Mouse (Mus musculus): ENCODE results near the gene Ctsd. TPM values are rescaled to one million over a fixed set of nuclear protein-coding genes. Genes with fewer than 3 reads are reported as not detected.
A peak's percentile ranks its signal among the peaks of the same experiment; 100 is the strongest.

Ctsd gene
- total and polyA plus RNA-seq, 2 experiments from 2014 or later: 484 to 1,105 TPM

GRCm38 (mm10) chr7:142369820-142370219 lies 18.0 kb downstream of the Ctsd start:
- Histone ChIP-seq H3K4me2 (ENCODE audit: low read depth, low read length) (no peak overlapping the region), H3K9me3 (replicated peaks; ENCODE audit: control insufficient read depth, low read length) (no peaks in the 10 kb centered on the region), H3K4me1 (ENCODE audit: control insufficient read depth, insufficient read depth) (no peaks in the 10 kb centered on the region), H3K27me3 (ENCODE audit: control insufficient read depth, insufficient read depth, low read length) (peaks cover 10% of the 10 kb centered on the region; the same call in 1 of the 2 replicates), H3K4me3 (ENCODE audit: low read depth, low read length) (no peak overlapping the region), H3K27ac (ENCODE audit: low read depth) (no peak overlapping the region), H3K36me3 (replicated peaks; ENCODE audit: control insufficient read depth, insufficient read depth, low read length) (no peaks in the 10 kb centered on the region), H3K9ac (replicated peaks; ENCODE audit: low read depth, low read length) (no peak overlapping the region)
- 57% methylated on average over 6 of the region's 6 CpGs for WGBS
- no peak for TF ChIP-seq EP300 (IDR thresholded peaks at IDR 0.05; ENCODE audit: low read depth)
- TF ChIP-seq CTCF (IDR thresholded peaks at IDR 0.05; ENCODE audit: low read depth): no peak
- no peak for DNase-seq (ENCODE audit: low spot score)
- ATAC-seq (ENCODE audit: insufficient read depth, low read depth): no peak

GRCm38 (mm10) chr7:142368856-142369255 lies 19.0 kb downstream of the Ctsd start:
- H3K9me3 ChIP-seq (replicated peaks; ENCODE audit: control insufficient read depth, low read length): no peaks in the 10 kb centered on the region
- peaks cover 10% of the 10 kb centered on the region; the same call in 1 of the 2 replicates for H3K27me3 ChIP-seq (ENCODE audit: control insufficient read depth, insufficient read depth, low read length)
- TF ChIP-seq EP300 (IDR thresholded peaks at IDR 0.05; ENCODE audit: low read depth): no peak
- TF ChIP-seq CTCF (IDR thresholded peaks at IDR 0.05; ENCODE audit: low read depth): no peak
- 79% methylated on average over 2 of the region's 2 CpGs for WGBS
- H3K9ac ChIP-seq (replicated peaks; ENCODE audit: low read depth, low read length): no peak overlapping the region
- no peak overlapping the region for H3K27ac ChIP-seq (ENCODE audit: low read depth)
- H3K36me3 ChIP-seq (replicated peaks; ENCODE audit: control insufficient read depth, insufficient read depth, low read length): no peaks in the 10 kb centered on the region
- no peaks in the 10 kb centered on the region for H3K4me1 ChIP-seq (ENCODE audit: control insufficient read depth, insufficient read depth)
- no peak overlapping the region for H3K4me2 ChIP-seq (ENCODE audit: low read depth, low read length)
- H3K4me3 ChIP-seq (ENCODE audit: low read depth, low read length): no peak overlapping the region
- no peak for ATAC-seq (ENCODE audit: insufficient read depth, low read depth)
- no peak for DNase-seq (ENCODE audit: low spot score)

GRCm38 (mm10) chr7:142363107-142363506 lies 24.7 kb downstream of the Ctsd start:
- no peaks in the 10 kb centered on the region for H3K27me3 ChIP-seq (ENCODE audit: control insufficient read depth, insufficient read depth, low read length)
- no peak overlapping the region for H3K4me3 ChIP-seq (ENCODE audit: low read depth, low read length)
- H3K36me3 ChIP-seq (replicated peaks; ENCODE audit: control insufficient read depth, insufficient read depth, low read length): no peaks in the 10 kb centered on the region
- no peaks in the 10 kb centered on the region for H3K9me3 ChIP-seq (replicated peaks; ENCODE audit: control insufficient read depth, low read length)
- WGBS: 49% methylated on average over 4 of the region's 4 CpGs
- ATAC-seq (ENCODE audit: insufficient read depth, low read depth) (no peak), DNase-seq (ENCODE audit: low spot score) (no peak)
- H3K9ac ChIP-seq (replicated peaks; ENCODE audit: low read depth, low read length): no peak overlapping the region
- TF ChIP-seq CTCF (IDR thresholded peaks at IDR 0.05; ENCODE audit: low read depth) (no peak), EP300 (IDR thresholded peaks at IDR 0.05; ENCODE audit: low read depth) (no peak)
- no peak overlapping the region for H3K27ac ChIP-seq (ENCODE audit: low read depth)
- H3K4me1 ChIP-seq (ENCODE audit: control insufficient read depth, insufficient read depth): no peaks in the 10 kb centered on the region
- H3K4me2 ChIP-seq (ENCODE audit: low read depth, low read length): no peak overlapping the region

- TF ChIP-seq EP300 (IDR thresholded peaks at IDR 0.05; ENCODE audit: low read depth) (no peak), CTCF (IDR thresholded peaks at IDR 0.05; ENCODE audit: low read depth) (peak; percentile 36; the same call in 1 of the 2 replicates)
- Histone ChIP-seq H3K4me1 (ENCODE audit: control insufficient read depth, insufficient read depth) (no peaks in the 10 kb centered on the region), H3K4me3 (ENCODE audit: low read depth, low read length) (no peak overlapping the region), H3K9ac (replicated peaks; ENCODE audit: low read depth, low read length) (no peak overlapping the region), H3K9me3 (replicated peaks; ENCODE audit: control insufficient read depth, low read length) (no peaks in the 10 kb centered on the region), H3K36me3 (replicated peaks; ENCODE audit: control insufficient read depth, insufficient read depth, low read length) (no peaks in the 10 kb centered on the region), H3K4me2 (ENCODE audit: low read depth, low read length) (no peak overlapping the region), H3K27me3 (ENCODE audit: control insufficient read depth, insufficient read depth, low read length) (no peaks in the 10 kb centered on the region), H3K27ac (ENCODE audit: low read depth) (no peak overlapping the region)
- DNase-seq (ENCODE audit: low spot score) (no peak), ATAC-seq (ENCODE audit: insufficient read depth, low read depth) (no peak)
Observed at GRCm38 (mm10) chr7:142360743-142361142, 27.1 kb downstream of the Ctsd start.

- H3K27ac ChIP-seq (ENCODE audit: low read depth): no peak overlapping the region
- no peak for ATAC-seq (ENCODE audit: insufficient read depth, low read depth)
- TF ChIP-seq CTCF (IDR thresholded peaks at IDR 0.05; ENCODE audit: low read depth) (no peak), EP300 (IDR thresholded peaks at IDR 0.05; ENCODE audit: low read depth) (no peak)
Observed at GRCm38 (mm10) chr7:142359129-142359528, 28.7 kb downstream of the Ctsd start.

GRCm38 (mm10) chr7:142357566-142357965 lies 30.3 kb downstream of the Ctsd start:
- ATAC-seq (ENCODE audit: insufficient read depth, low read depth): no peak
- Histone ChIP-seq H3K4me1 (ENCODE audit: control insufficient read depth, insufficient read depth) (no peaks in the 10 kb centered on the region; the same call in 1 of the 2 replicates), H3K4me2 (ENCODE audit: low read depth, low read length) (no peak overlapping the region), H3K27ac (ENCODE audit: low read depth) (no peak overlapping the region), H3K4me3 (ENCODE audit: low read depth, low read length) (no peak overlapping the region), H3K9ac (replicated peaks; ENCODE audit: low read depth, low read length) (no peak overlapping the region), H3K9me3 (replicated peaks; ENCODE audit: control insufficient read depth, low read length) (no peaks in the 10 kb centered on the region), H3K36me3 (replicated peaks; ENCODE audit: control insufficient read depth, insufficient read depth, low read length) (no peaks in the 10 kb centered on the region), H3K27me3 (ENCODE audit: control insufficient read depth, insufficient read depth, low read length) (no peaks in the 10 kb centered on the region)
- WGBS: 67% methylated on average over 3 of the region's 3 CpGs
- DNase-seq (ENCODE audit: low spot score): no peak
- TF ChIP-seq CTCF (IDR thresholded peaks at IDR 0.05; ENCODE audit: low read depth) (no peak), EP300 (IDR thresholded peaks at IDR 0.05; ENCODE audit: low read depth) (no peak)

More at GRCm38 (mm10) chr7:142359129-142359528, 28.7 kb downstream of the Ctsd start:
- Histone ChIP-seq H3K27me3 (ENCODE audit: control insufficient read depth, insufficient read depth, low read length) (no peaks in the 10 kb centered on the region), H3K9ac (replicated peaks; ENCODE audit: low read depth, low read length) (no peak overlapping the region), H3K4me1 (ENCODE audit: control insufficient read depth, insufficient read depth) (no peaks in the 10 kb centered on the region; the same call in 1 of the 2 replicates), H3K4me2 (ENCODE audit: low read depth, low read length) (no peak overlapping the region), H3K4me3 (ENCODE audit: low read depth, low read length) (no peak overlapping the region), H3K36me3 (replicated peaks; ENCODE audit: control insufficient read depth, insufficient read depth, low read length) (no peaks in the 10 kb centered on the region), H3K9me3 (replicated peaks; ENCODE audit: control insufficient read depth, low read length) (no peaks in the 10 kb centered on the region)
- no peak for DNase-seq (ENCODE audit: low spot score)
- WGBS: 54% methylated on average over 8 of the region's 8 CpGs
